Mouse (Mus musculus) midbrain, embryonic 13.5 days (tissue): Measurements from ENCODE around the gene Galnt3. TPM values are rescaled to one million over a fixed set of nuclear protein-coding genes. Genes with fewer than 3 reads are reported as not detected.

ENCODE experiments used
- ATAC-seq: fragments of 200-750 bp; cut with Nextera tagmentation; 2 replicates; pipeline ENCODE4 v1.8.0; 2017; ENCODE audit warnings: mild to moderate bottlenecking, moderate TSS enrichment, moderate library complexity
- H3K27ac ChIP-seq: fragments of 300-500 bp; sonication (generic); 2 replicates; pipeline ENCODE4 v1.5.1; 2015; ENCODE audit warnings: inconsistent platforms, mild to moderate bottlenecking, moderate library complexity
- H3K27me3 ChIP-seq: fragments of 300-500 bp; sonication (generic); 2 replicates; pipeline ENCODE4 v1.6.1; 2015; ENCODE audit warnings: mild to moderate bottlenecking, inconsistent platforms
- H3K36me3 ChIP-seq: fragments of 300-500 bp; sonication (generic); 2 replicates; pipeline ENCODE4 v1.6.1; 2015; ENCODE audit warnings: mild to moderate bottlenecking, inconsistent platforms
- H3K4me1 ChIP-seq: fragments of 300-500 bp; sonication (generic); replicated peaks from 2 replicates; pipeline ENCODE4 v1.6.1; 2015; ENCODE audit warnings: inconsistent platforms
- H3K4me2 ChIP-seq: fragments of 300-500 bp; sonication (generic); replicated peaks from 2 replicates; pipeline ENCODE4 v1.6.1; 2015; ENCODE audit warnings: moderate library complexity, mild to moderate bottlenecking, inconsistent platforms
- H3K4me3 ChIP-seq: fragments of 300-500 bp; sonication (generic); replicated peaks from 2 replicates; pipeline ENCODE4 v1.5.1; 2015; ENCODE audit warnings: mild to moderate bottlenecking, inconsistent platforms
- H3K9ac ChIP-seq: fragments of 300-500 bp; sonication (generic); replicated peaks from 2 replicates; pipeline ENCODE4 v1.6.1; 2015; ENCODE audit warnings: mild to moderate bottlenecking, inconsistent platforms
- H3K9me3 ChIP-seq: fragments of 300-500 bp; sonication (generic); 2 replicates; pipeline ENCODE4 v1.6.1; 2016; ENCODE audit warnings: mild to moderate bottlenecking, inconsistent platforms
- WGBS: fragments of 180-500 bp; shearing (Covaris S2); methylation state at CpG from one replicate; pipeline ENCODE4 v1.1.7; 2015; 5-methylcytosine and 5-hydroxymethylcytosine counted together
- polyA plus RNA-seq: library from polyadenylated mRNA; unstranded; fragments of >200 nt; fragmentation: Nextera tagmentation; extraction: Ambion mirVana; gene quantifications from 2 replicates; pipeline ENCODE4 v1.2.1, GENCODE M21; 2015

Gene Galnt3
- polyA plus RNA-seq, 1 experiment from 2014 or later = 0.96 TPM

DNA sequence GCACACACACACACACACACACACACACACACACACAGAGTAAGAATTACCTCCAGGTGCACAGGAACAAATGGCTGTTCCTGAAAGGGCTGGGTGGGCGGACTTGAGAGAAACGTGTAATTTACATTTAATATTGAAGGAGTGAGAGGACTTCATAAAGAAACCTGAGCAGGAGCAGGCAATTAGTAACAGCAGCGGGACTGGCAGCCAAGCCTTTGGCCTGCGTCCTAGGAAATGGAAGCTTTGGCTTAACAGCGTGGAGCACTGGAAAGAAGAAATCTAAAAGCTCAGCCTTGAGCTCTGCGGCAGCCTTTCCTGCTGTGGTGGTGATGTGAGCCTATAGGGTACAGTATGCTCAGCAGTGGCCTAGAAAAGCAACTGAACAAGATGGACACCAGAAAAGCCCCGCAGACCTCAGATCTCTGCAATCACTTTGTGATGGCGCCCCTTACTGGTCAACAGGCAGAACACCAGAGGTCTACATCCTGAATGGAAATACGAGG, 82.8 kb downstream of the Galnt3 start:
- ATAC-seq = peak; percentile 81
- Histone ChIP-seq H3K27me3 (no peaks in the 10 kb centered on the region), H3K36me3 (no peaks in the 10 kb centered on the region), H3K4me1 (peaks cover 28% of the 10 kb centered on the region), H3K4me3 (no peak overlapping the region), H3K4me2 (peak overlapping the region; percentile 22; the same call in 1 of the 2 replicates), H3K9ac (0 out of 2 replicates have a peak overlapping the region, but pooled peaks have one; percentile 23), H3K27ac (peak overlapping the region; percentile 80), H3K9me3 (no peaks in the 10 kb centered on the region)
- 54% methylated on average over 9 of the region's 9 CpGs for WGBS

- WGBS = 58% methylated on average over 21 of the region's 21 CpGs
- Histone ChIP-seq H3K4me2 (peak overlapping the region; percentile 22; the same call in 1 of the 2 replicates), H3K9ac (no peak overlapping the region), H3K27me3 (no peaks in the 10 kb centered on the region), H3K27ac (peak overlapping the region; percentile 80), H3K4me3 (no peak overlapping the region), H3K9me3 (no peaks in the 10 kb centered on the region), H3K4me1 (peaks cover 28% of the 10 kb centered on the region), H3K36me3 (no peaks in the 10 kb centered on the region)
- peak; percentile 56 for ATAC-seq
These were observed 83.4 kb downstream of the Galnt3 start for GRCm38 (mm10) chr2:66041203-66041916.

DNA sequence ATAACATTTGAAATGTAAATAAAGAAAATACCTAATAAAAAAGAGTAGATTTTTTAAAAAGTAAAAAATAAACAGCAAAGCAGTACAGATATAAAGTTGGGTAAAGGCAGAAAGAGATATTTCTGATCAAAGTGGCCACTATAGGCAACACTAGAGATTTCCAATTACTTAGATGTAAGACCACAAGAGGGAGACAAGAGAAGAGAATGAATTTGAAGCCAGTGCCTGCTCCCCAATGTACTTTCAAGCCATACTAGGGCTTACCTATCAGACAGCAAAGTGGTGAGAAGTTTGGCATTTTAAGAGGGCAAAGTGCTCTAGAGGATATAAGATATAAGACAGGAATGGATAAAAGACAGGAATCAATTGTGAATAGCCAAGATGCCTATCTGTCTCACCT, 84.2 kb downstream of the Galnt3 start:
- Histone ChIP-seq H3K4me2 (no peak overlapping the region), H3K27ac (no peak overlapping the region), H3K27me3 (no peaks in the 10 kb centered on the region), H3K36me3 (no peaks in the 10 kb centered on the region), H3K9me3 (no peaks in the 10 kb centered on the region), H3K4me1 (peaks cover 28% of the 10 kb centered on the region), H3K4me3 (no peak overlapping the region), H3K9ac (no peak overlapping the region)
- ATAC-seq = no peak

- H3K36me3 ChIP-seq = no peaks in the 10 kb centered on the region
- H3K4me3 ChIP-seq = no peak overlapping the region
- H3K9ac ChIP-seq = no peak overlapping the region
- peaks cover 11% of the 10 kb centered on the region for H3K4me1 ChIP-seq
- H3K9me3 ChIP-seq = no peaks in the 10 kb centered on the region
- no peaks in the 10 kb centered on the region for H3K27me3 ChIP-seq
- ATAC-seq = peak; percentile 82
- no peak overlapping the region for H3K27ac ChIP-seq
- WGBS = 66% methylated on average over 9 of the region's 9 CpGs
- no peak overlapping the region for H3K4me2 ChIP-seq
These were observed 89.7 kb downstream of the Galnt3 start for GRCm38 (mm10) chr2:66034907-66035679.

Other genes with a start within 250 kb of the Galnt3 start
- gene Ttc21b, start 131.6 kb upstream of the Galnt3 start, polyA plus RNA-seq = 13.7 and 14.7 TPM in 2 replicates